Mouse (Mus musculus) lung, adult 2 months (tissue): Measurements from ENCODE around the gene Mrpl48. TPM values are rescaled to one million over a fixed set of nuclear protein-coding genes. Genes with fewer than 3 reads are reported as not detected.

Source experiments
- DNase-seq: peaks from one replicate; pipeline ENCODE4 v3.0.0; 2022
- H3K4me1 ChIP-seq: fragments of 200-500 bp; 2 replicates; pipeline ENCODE4 v1.6.1; 2011; ENCODE audit warnings: low read length; ENCODE audit not compliant: control insufficient read depth, insufficient read depth
- H3K4me3 ChIP-seq: fragments of 200-500 bp; replicated peaks from 2 replicates; pipeline ENCODE3; 2011; ENCODE audit warnings: low read depth, mild to moderate bottlenecking, control low read depth, low read length; ENCODE audit errors: extremely low read depth
- CTCF ChIP-seq: fragments of 200-500 bp; IDR thresholded peaks from 2 replicates; pipeline ENCODE4 v1.5.1; 2011; ENCODE audit warnings: mild to moderate bottlenecking, low read length, control low read depth; ENCODE audit not compliant: insufficient read depth
- POLR2A ChIP-seq: fragments of 200-500 bp; IDR thresholded peaks from 2 replicates; pipeline ENCODE4 v1.6.1; 2011; ENCODE audit warnings: low read depth, mild to moderate bottlenecking, control low read depth, low read length, borderline replicate concordance; ENCODE audit errors: extremely low read depth
- WGBS: fragments of 180-500 bp; shearing (Covaris S2); methylation state at CpG from one replicate; pipeline ENCODE4 v1.1.7; 2018; 5-methylcytosine and 5-hydroxymethylcytosine counted together
- polyA plus RNA-seq: library from polyadenylated mRNA; depleted of rRNA; stranded (reverse); fragments of >200 nt; gene quantifications from 2 replicates; pipeline ENCODE4 v1.2.3, GENCODE M21; 2012

Gene Mrpl48
- polyA plus RNA-seq, 1 experiment = 10.4 TPM

DNA sequence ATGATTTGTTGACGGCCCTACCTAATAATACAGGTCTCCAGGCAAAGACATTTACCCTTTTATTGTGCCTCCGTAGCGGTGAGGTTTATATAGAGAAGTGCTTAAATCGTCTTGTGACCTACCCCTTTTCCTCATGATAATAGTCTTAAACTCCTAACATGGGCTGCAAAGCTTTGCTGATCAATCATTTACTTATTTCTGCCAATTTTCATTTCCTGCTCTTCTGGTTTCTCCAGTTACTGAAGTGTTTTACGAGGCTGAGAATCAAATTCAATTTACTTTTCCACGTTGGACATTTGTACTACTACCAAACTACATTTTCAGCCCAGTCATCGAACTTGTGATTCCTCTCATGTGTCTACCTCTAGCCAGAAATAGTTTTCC lies 70.6 kb downstream of the Mrpl48 start:
- 19% methylated on average over 7 of the region's 7 CpGs for WGBS

DNA sequence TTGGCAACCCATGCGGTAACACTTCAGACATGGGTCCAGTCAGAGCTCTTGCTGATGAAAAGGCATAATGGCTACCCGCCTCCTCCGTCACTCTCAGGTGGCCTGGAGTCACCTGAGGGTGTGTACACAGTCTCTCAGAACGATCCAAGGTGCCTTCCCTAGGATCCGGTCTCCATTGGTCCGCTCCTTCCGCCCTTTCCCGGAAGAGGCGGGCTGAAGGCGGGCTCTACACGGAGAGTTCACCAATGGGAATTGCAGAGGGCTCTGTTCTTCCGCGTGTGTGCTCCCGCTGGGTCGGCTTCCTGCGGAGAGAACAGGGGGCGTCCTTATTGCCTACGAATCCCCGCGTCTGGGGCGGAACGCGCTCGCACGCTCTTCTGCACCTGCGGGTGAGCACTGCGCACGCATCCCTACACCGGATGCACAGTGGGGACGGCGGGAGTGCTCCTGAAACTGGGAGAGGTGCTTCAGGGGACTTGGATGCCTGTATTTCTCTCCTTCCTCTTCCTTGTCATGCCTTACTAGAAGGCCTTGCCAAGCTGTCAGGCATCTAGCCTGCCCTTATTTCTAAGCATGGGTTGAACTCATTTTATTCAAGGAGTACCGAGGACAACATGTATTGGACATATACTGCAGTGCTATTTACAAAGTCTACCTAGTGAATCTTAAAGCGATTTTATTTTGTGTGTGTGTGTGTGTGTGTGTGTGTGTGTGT lies 71.1 kb downstream of the Mrpl48 start, which contains the start of gene Coa4:
Gene Coa4 (plus strand): TSS at position 268 of the 715 bp plus-strand sequence.
- no peak for TF ChIP-seq CTCF
- TF ChIP-seq POLR2A = peak; percentile 78

More for the DNA sequence above, 70.6 kb downstream of the Mrpl48 start:
- DNase-seq = no peak
- H3K4me3 ChIP-seq = peak overlapping the region; percentile 96
- peaks cover 3% of the 10 kb centered on the region for H3K4me1 ChIP-seq
- no peak for TF ChIP-seq POLR2A
- no peak for TF ChIP-seq CTCF

GRCm38 (mm10) chr7:100535831-100536230 lies 72.3 kb downstream of the Mrpl48 start:
- Histone ChIP-seq H3K4me3 (no peak overlapping the region), H3K4me1 (peaks cover 3% of the 10 kb centered on the region)
- 79% methylated on average over 2 of the region's 2 CpGs for WGBS
- no peak for DNase-seq
- no peak for TF ChIP-seq POLR2A
- no peak for TF ChIP-seq CTCF

More for the DNA sequence above, 71.1 kb downstream of the Mrpl48 start, which contains the start of gene Coa4:
- Histone ChIP-seq H3K4me3 (peak within 1 kb of the TSS; percentile 96), H3K4me1 (peaks cover 3% of the 10 kb centered on the region)
- under 1% methylated on average over 33 of the region's 33 CpGs for WGBS
- DNase-seq = peak; percentile 81

DNA sequence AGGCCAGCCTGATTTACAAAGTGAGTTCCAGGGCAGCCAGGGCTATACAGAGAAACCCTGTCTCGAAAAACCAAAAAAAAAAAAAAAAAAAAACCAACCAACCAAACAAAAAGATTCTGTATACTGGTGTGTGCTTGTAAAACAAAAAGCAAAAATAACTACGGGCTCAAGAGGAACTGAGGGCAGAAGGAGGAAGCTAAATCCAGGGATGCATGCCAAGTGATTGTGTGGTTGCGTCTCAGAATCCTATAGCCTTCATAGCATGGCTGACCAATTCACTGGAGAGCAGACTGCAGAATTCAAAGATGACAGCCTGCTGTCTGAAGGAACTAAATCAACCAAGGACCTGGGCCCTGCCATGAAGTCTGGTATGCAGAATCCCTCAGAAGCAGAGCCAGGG lies 73.9 kb downstream of the Mrpl48 start:
- Histone ChIP-seq H3K4me1 (peaks cover 3% of the 10 kb centered on the region), H3K4me3 (no peak overlapping the region)
- no peak for DNase-seq
- no peak for TF ChIP-seq CTCF
- no peak for TF ChIP-seq POLR2A
- WGBS = 35% methylated on average over 3 of the region's 3 CpGs

DNA sequence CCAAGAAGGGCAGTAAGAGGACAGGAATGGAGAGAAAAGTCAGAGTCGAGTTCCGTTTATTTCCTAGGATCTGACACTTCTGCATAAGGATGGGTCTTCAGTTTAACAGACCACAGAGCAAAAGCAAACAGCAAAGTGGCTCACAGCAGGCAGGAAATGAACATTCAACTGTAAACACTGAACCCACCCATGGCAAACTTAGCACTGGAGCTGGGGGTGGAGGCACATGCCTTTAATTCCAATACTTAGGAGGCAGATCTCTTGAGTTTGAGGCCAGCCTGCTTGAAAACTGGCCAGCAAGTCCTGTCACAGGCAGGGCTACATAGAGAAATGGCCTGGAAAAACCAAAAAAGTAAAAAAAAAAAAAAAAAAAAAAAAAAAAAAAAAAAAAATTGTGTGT lies 74.6 kb downstream of the Mrpl48 start:
- 31% methylated on average over 2 of the region's 2 CpGs for WGBS
- TF ChIP-seq POLR2A = no peak
- TF ChIP-seq CTCF = no peak
- H3K4me3 ChIP-seq = no peak overlapping the region
- H3K4me1 ChIP-seq = peaks cover 3% of the 10 kb centered on the region
- peak; percentile 36 for DNase-seq

GRCm38 (mm10) chr7:100530766-100531165 lies 77.3 kb downstream of the Mrpl48 start:
- H3K4me1 ChIP-seq = no peaks in the 10 kb centered on the region; the same call in 1 of the 2 replicates
- no peak for TF ChIP-seq CTCF
- TF ChIP-seq POLR2A = no peak
- no peak for DNase-seq
- H3K4me3 ChIP-seq = no peak overlapping the region
- 86% methylated on average over 5 of the region's 5 CpGs for WGBS

DNA sequence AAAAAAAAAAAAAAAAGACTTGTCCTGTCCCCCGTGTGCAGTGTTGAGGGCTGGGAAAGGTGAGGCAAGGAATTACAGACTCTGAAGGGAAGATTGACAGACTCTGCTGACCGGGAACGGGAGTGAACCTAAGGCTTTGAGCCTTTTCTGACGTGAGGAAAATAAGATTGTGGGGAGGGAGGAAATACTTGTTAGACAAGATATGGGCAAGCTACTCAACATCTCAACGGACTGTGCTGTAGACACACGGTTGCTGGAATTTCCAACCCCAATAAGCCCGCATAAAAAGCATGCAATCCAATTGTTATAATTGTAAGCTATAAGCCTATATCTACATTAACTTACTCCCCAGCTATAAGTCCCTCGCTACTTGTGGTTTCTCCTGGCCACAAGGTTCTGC lies 83.4 kb downstream of the Mrpl48 start:
- no peak for DNase-seq
- 58% methylated on average over 8 of the region's 8 CpGs for WGBS
- TF ChIP-seq POLR2A (no peak), CTCF (no peak)
- H3K4me1 ChIP-seq = no peaks in the 10 kb centered on the region; the same call in 1 of the 2 replicates
- H3K4me3 ChIP-seq = no peak overlapping the region

GRCm38 (mm10) chr7:100522222-100522621 lies 85.9 kb downstream of the Mrpl48 start:
- Histone ChIP-seq H3K4me3 (no peak overlapping the region), H3K4me1 (no peaks in the 10 kb centered on the region; the same call in 1 of the 2 replicates)
- 74% methylated on average over 3 of the region's 3 CpGs for WGBS
- no peak for DNase-seq
- TF ChIP-seq POLR2A (no peak), CTCF (no peak)

DNA sequence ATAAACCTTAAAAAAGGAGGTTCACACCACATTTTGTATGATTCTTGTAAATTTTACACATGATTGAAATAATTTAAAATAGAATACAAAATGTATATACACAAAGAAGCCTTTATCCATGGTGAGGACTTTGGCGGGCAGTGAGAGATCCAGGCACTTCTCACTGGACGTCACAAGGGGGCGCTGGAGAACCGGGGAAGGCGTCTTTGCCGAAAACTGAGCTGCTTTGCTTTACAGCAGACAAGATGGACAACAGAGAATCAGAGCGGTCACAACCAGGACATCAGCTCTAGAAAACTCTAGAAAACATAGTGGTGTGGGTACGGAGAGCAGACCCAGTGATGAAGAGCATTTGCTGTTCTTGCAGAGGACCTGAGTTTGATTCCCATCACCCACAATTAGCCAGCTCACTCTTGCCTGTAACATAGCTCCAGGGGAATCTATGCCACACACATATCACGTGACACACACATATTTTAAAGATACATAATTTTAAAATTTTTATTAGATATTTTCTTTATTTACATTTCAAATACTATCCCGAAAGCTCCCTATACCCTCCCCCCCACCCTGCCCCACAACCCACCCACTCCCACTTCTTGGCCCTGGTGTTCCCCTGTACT lies 87.3 kb downstream of the Mrpl48 start:
- WGBS = 16% methylated on average over 10 of the region's 10 CpGs
- H3K4me1 ChIP-seq = no peaks in the 10 kb centered on the region
- DNase-seq = peak; percentile 85

DNA sequence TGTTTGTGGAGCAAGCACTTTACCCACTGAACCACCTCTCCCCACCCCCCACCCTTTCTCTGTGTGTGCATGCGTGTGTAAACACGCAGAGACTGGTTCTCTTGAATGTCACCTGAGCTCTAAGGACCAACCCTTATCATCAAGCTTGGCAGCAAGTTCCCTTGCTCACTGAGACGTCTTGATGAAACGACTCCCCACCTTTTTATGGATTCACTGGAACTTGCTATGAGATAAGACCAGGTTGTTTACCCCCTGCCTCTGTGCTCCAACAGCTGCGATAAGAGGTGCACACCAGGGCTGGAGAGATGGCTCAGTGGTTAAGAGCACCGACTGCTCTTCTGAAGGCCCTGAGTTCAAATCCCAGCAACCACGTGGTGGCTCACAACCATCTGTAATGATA lies 87.9 kb downstream of the Mrpl48 start:
- 42% methylated on average over 7 of the region's 7 CpGs for WGBS
- DNase-seq = no peak
- Histone ChIP-seq H3K4me3 (no peak overlapping the region), H3K4me1 (no peaks in the 10 kb centered on the region)
- TF ChIP-seq POLR2A (no peak), CTCF (no peak)

More for the DNA sequence above, 87.3 kb downstream of the Mrpl48 start:
- TF ChIP-seq POLR2A (no peak), CTCF (peak; percentile 92)
- no peak overlapping the region for H3K4me3 ChIP-seq

DNA sequence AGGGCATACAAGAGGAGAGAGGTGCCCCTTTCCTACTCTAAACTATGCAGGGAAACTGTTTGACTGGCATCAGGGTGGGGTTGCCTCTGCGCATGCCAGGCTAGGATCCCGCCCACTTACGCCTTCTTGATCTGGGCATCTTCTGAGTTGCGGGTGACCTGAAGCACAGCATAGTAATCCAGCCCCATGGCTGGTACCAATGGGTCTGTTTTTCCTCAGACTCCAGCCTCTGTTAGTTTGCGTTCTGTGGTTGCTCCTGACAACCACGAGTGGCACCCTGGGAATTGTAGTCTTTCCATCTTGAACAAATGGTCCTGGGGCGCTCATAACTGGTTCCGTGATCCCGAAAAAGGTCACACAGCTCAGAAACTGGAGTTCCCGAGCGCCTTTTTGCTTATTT lies 93.5 kb downstream of the Mrpl48 start, which contains the start of gene Dnajb13:
Gene Dnajb13 (minus strand): TSS at position 388 of the 400 bp plus-strand sequence.
- 51% methylated on average over 11 of the region's 11 CpGs for WGBS
- Histone ChIP-seq H3K4me3 (no peak within 1 kb of the TSS), H3K4me1 (no peaks in the 10 kb centered on the region)
- no peak for DNase-seq
- TF ChIP-seq CTCF (no peak), POLR2A (no peak)
